Mouse (Mus musculus): Measurements from ENCODE around the gene Kcnh7. TPM values are rescaled to one million over a fixed set of nuclear protein-coding genes. Genes with fewer than 3 reads are reported as not detected.

Gene Kcnh7
- polyA plus RNA-seq, 1 experiment = 3.1 TPM

GRCm38 (mm10) chr2:62706313-62706712, 477.8 kb downstream of the Kcnh7 start:
- Histone ChIP-seq H3K4me3 (replicated peaks; ENCODE audit: insufficient read depth, low read depth, low read length) (no peak overlapping the region), H3K4me1 (ENCODE audit: control insufficient read depth, insufficient read depth, low read length) (no peaks in the 10 kb centered on the region), H3K27ac (ENCODE audit: insufficient read depth, low read length) (no peak overlapping the region), H3K27me3 (ENCODE audit: control insufficient read depth, insufficient read depth, low read length) (no peaks in the 10 kb centered on the region)
- DNase-seq = no peak
- 90% methylated on average over 3 of the region's 3 CpGs for WGBS
- TF ChIP-seq CTCF (IDR thresholded peaks at IDR 0.05; ENCODE audit: borderline replicate concordance, insufficient read depth, low read depth, low read length) (no peak), POLR2A (IDR thresholded peaks at IDR 0.05; ENCODE audit: borderline replicate concordance, insufficient read depth, low read length) (no peak)

- Histone ChIP-seq H3K4me1 (ENCODE audit: control insufficient read depth, insufficient read depth, low read length) (peaks cover 3% of the 10 kb centered on the region; the same call in 1 of the 2 replicates), H3K4me3 (replicated peaks; ENCODE audit: insufficient read depth, low read depth, low read length) (no peak overlapping the region), H3K27me3 (ENCODE audit: control insufficient read depth, insufficient read depth, low read length) (no peaks in the 10 kb centered on the region), H3K27ac (ENCODE audit: insufficient read depth, low read length) (no peak overlapping the region)
- 91% methylated on average over 6 of the region's 6 CpGs for WGBS
- no peak for TF ChIP-seq CTCF (IDR thresholded peaks at IDR 0.05; ENCODE audit: borderline replicate concordance, insufficient read depth, low read depth, low read length)
- TF ChIP-seq POLR2A (IDR thresholded peaks at IDR 0.05; ENCODE audit: borderline replicate concordance, insufficient read depth, low read length) = no peak
- no peak for DNase-seq
Measured at GRCm38 (mm10) chr2:62685934-62686333, 498.2 kb downstream of the Kcnh7 start.

GRCm38 (mm10) chr2:62684989-62685595, 499.0 kb downstream of the Kcnh7 start:
- no peak overlapping the region for H3K4me3 ChIP-seq (replicated peaks; ENCODE audit: insufficient read depth, low read depth, low read length)
- TF ChIP-seq POLR2A (IDR thresholded peaks at IDR 0.05; ENCODE audit: borderline replicate concordance, insufficient read depth, low read length) = no peak
- no peak for TF ChIP-seq CTCF (IDR thresholded peaks at IDR 0.05; ENCODE audit: borderline replicate concordance, insufficient read depth, low read depth, low read length)
- no peak overlapping the region for H3K27ac ChIP-seq (ENCODE audit: insufficient read depth, low read length)
- 73% methylated on average over 3 of the region's 3 CpGs for WGBS
- no peak for DNase-seq
- peaks cover 3% of the 10 kb centered on the region; the same call in 1 of the 2 replicates for H3K4me1 ChIP-seq (ENCODE audit: control insufficient read depth, insufficient read depth, low read length)
- no peaks in the 10 kb centered on the region for H3K27me3 ChIP-seq (ENCODE audit: control insufficient read depth, insufficient read depth, low read length)

- Histone ChIP-seq H3K27ac (ENCODE audit: insufficient read depth, low read length) (no peak overlapping the region), H3K27me3 (ENCODE audit: control insufficient read depth, insufficient read depth, low read length) (no peaks in the 10 kb centered on the region), H3K4me3 (replicated peaks; ENCODE audit: insufficient read depth, low read depth, low read length) (no peak overlapping the region), H3K4me1 (ENCODE audit: control insufficient read depth, insufficient read depth, low read length) (peaks cover 3% of the 10 kb centered on the region; the same call in 1 of the 2 replicates)
- 20% methylated on average over 8 of the region's 8 CpGs for WGBS
- DNase-seq = peak; percentile 17 to 41
- no peak for TF ChIP-seq CTCF (IDR thresholded peaks at IDR 0.05; ENCODE audit: borderline replicate concordance, insufficient read depth, low read depth, low read length)
- TF ChIP-seq POLR2A (IDR thresholded peaks at IDR 0.05; ENCODE audit: borderline replicate concordance, insufficient read depth, low read length) = no peak
Measured at GRCm38 (mm10) chr2:62681667-62682066, 502.4 kb downstream of the Kcnh7 start.

- H3K4me3 ChIP-seq (replicated peaks; ENCODE audit: insufficient read depth, low read depth, low read length) = no peak overlapping the region
- no peak for TF ChIP-seq CTCF (IDR thresholded peaks at IDR 0.05; ENCODE audit: borderline replicate concordance, insufficient read depth, low read depth, low read length)
- no peak for TF ChIP-seq POLR2A (IDR thresholded peaks at IDR 0.05; ENCODE audit: borderline replicate concordance, insufficient read depth, low read length)
- 88% methylated on average over 5 of the region's 5 CpGs for WGBS
Measured at GRCm38 (mm10) chr2:62672788-62673187, 511.3 kb downstream of the Kcnh7 start.

GRCm38 (mm10) chr2:62670767-62671166, 513.3 kb downstream of the Kcnh7 start:
- 85% methylated on average over 4 of the region's 4 CpGs for WGBS
- DNase-seq = no peak
- TF ChIP-seq CTCF (IDR thresholded peaks at IDR 0.05; ENCODE audit: borderline replicate concordance, insufficient read depth, low read depth, low read length) (no peak), POLR2A (IDR thresholded peaks at IDR 0.05; ENCODE audit: borderline replicate concordance, insufficient read depth, low read length) (no peak)
- Histone ChIP-seq H3K27ac (ENCODE audit: insufficient read depth, low read length) (no peak overlapping the region), H3K4me3 (replicated peaks; ENCODE audit: insufficient read depth, low read depth, low read length) (no peak overlapping the region), H3K4me1 (ENCODE audit: control insufficient read depth, insufficient read depth, low read length) (no peaks in the 10 kb centered on the region), H3K27me3 (ENCODE audit: control insufficient read depth, insufficient read depth, low read length) (no peaks in the 10 kb centered on the region)

More at GRCm38 (mm10) chr2:62672788-62673187, 511.3 kb downstream of the Kcnh7 start:
- Histone ChIP-seq H3K4me1 (ENCODE audit: control insufficient read depth, insufficient read depth, low read length) (no peaks in the 10 kb centered on the region), H3K27ac (ENCODE audit: insufficient read depth, low read length) (no peak overlapping the region), H3K27me3 (ENCODE audit: control insufficient read depth, insufficient read depth, low read length) (no peaks in the 10 kb centered on the region)
- no peak for DNase-seq

GRCm38 (mm10) chr2:62670301-62670700, 513.8 kb downstream of the Kcnh7 start:
- H3K4me1 ChIP-seq (ENCODE audit: control insufficient read depth, insufficient read depth, low read length) = no peaks in the 10 kb centered on the region
- no peaks in the 10 kb centered on the region for H3K27me3 ChIP-seq (ENCODE audit: control insufficient read depth, insufficient read depth, low read length)
- TF ChIP-seq POLR2A (IDR thresholded peaks at IDR 0.05; ENCODE audit: borderline replicate concordance, insufficient read depth, low read length) (no peak), CTCF (IDR thresholded peaks at IDR 0.05; ENCODE audit: borderline replicate concordance, insufficient read depth, low read depth, low read length) (no peak)
- WGBS = 88% methylated on average over 5 of the region's 5 CpGs
- H3K27ac ChIP-seq (ENCODE audit: insufficient read depth, low read length) = no peak overlapping the region
- H3K4me3 ChIP-seq (replicated peaks; ENCODE audit: insufficient read depth, low read depth, low read length) = no peak overlapping the region
- no peak for DNase-seq

- no peaks in the 10 kb centered on the region for H3K27me3 ChIP-seq (ENCODE audit: control insufficient read depth, insufficient read depth, low read length)
- 74% methylated on average over 3 of the region's 3 CpGs for WGBS
- H3K27ac ChIP-seq (ENCODE audit: insufficient read depth, low read length) = no peak overlapping the region
- H3K4me1 ChIP-seq (ENCODE audit: control insufficient read depth, insufficient read depth, low read length) = no peaks in the 10 kb centered on the region
- DNase-seq = no peak
- no peak overlapping the region for H3K4me3 ChIP-seq (replicated peaks; ENCODE audit: insufficient read depth, low read depth, low read length)
- TF ChIP-seq POLR2A (IDR thresholded peaks at IDR 0.05; ENCODE audit: borderline replicate concordance, insufficient read depth, low read length) (no peak), CTCF (IDR thresholded peaks at IDR 0.05; ENCODE audit: borderline replicate concordance, insufficient read depth, low read depth, low read length) (no peak)
Measured at GRCm38 (mm10) chr2:62669848-62670247, 514.2 kb downstream of the Kcnh7 start.

Measured in cerebellum, adult 2 months (tissue).